Mouse (Mus musculus): ENCODE results near the gene Thtpa. TPM values are rescaled to one million over a fixed set of nuclear protein-coding genes. Genes with fewer than 3 reads are reported as not detected.

Thtpa gene
- polyA plus RNA-seq, 1 experiment from 2014 or later, result 25.6 TPM

GRCm38 (mm10) chr14:55139313-55139712 lies 44.7 kb downstream of the Thtpa start:
- Histone ChIP-seq H3K27ac (no peak overlapping the region), H3K27me3 (ENCODE audit: low read depth, poor library complexity, severe bottlenecking) (0 out of 2 replicates have a peak, but pooled peaks cover 4% of the 10 kb centered on the region), H3K4me1 (no peaks in the 10 kb centered on the region), H3K9me3 (replicated peaks) (no peaks in the 10 kb centered on the region), H3K4me3 (no peak overlapping the region), H3K36me3 (no peaks in the 10 kb centered on the region)
- WGBS, result 66% methylated on average over 7 of the region's 7 CpGs
- DNase-seq (ENCODE audit: low spot score), result no peak

GRCm38 (mm10) chr14:55146324-55146723 lies 51.7 kb downstream of the Thtpa start:
- no peak overlapping the region for H3K4me3 ChIP-seq
- H3K27me3 ChIP-seq (ENCODE audit: low read depth, poor library complexity, severe bottlenecking), result no peaks in the 10 kb centered on the region
- WGBS, result 81% methylated on average over 1 of the region's 1 CpGs
- H3K9me3 ChIP-seq (replicated peaks), result no peaks in the 10 kb centered on the region
- DNase-seq (ENCODE audit: low spot score), result no peak
- H3K27ac ChIP-seq, result no peak overlapping the region
- H3K36me3 ChIP-seq, result no peaks in the 10 kb centered on the region
- H3K4me1 ChIP-seq, result no peaks in the 10 kb centered on the region

- no peak overlapping the region; the same call in 1 of the 2 replicates for H3K27ac ChIP-seq
- no peak for DNase-seq (ENCODE audit: low spot score)
- H3K27me3 ChIP-seq (ENCODE audit: low read depth, poor library complexity, severe bottlenecking), result no peaks in the 10 kb centered on the region
- WGBS, result 87% methylated on average over 12 of the region's 12 CpGs
- no peak overlapping the region for H3K4me3 ChIP-seq
- H3K9me3 ChIP-seq (replicated peaks), result no peaks in the 10 kb centered on the region
- H3K4me1 ChIP-seq, result no peaks in the 10 kb centered on the region
- no peaks in the 10 kb centered on the region for H3K36me3 ChIP-seq
Measured at GRCm38 (mm10) chr14:55146829-55147401, 52.3 kb downstream of the Thtpa start.

- DNase-seq (ENCODE audit: low spot score), result peak; percentile 81
- no peak overlapping the region for H3K27ac ChIP-seq
- H3K9me3 ChIP-seq (replicated peaks), result no peaks in the 10 kb centered on the region
- WGBS, result 34% methylated on average over 5 of the region's 5 CpGs
- H3K4me1 ChIP-seq, result no peaks in the 10 kb centered on the region
- H3K36me3 ChIP-seq, result no peaks in the 10 kb centered on the region
- no peak overlapping the region for H3K4me3 ChIP-seq
- H3K27me3 ChIP-seq (ENCODE audit: low read depth, poor library complexity, severe bottlenecking), result no peaks in the 10 kb centered on the region
Measured at GRCm38 (mm10) chr14:55148363-55148915, 53.9 kb downstream of the Thtpa start.

Other genes with a start within 250 kb of the Thtpa start
- 17.8 and 22.6 TPM in 2 replicates for gene Homez, start 223.8 kb upstream of the Thtpa start, polyA plus RNA-seq (2016; fragmentation: Nextera tagmentation; extraction: Ambion mirVana)
- gene Ppp1r3e, start 217.2 kb upstream of the Thtpa start, polyA plus RNA-seq (2016; fragmentation: Nextera tagmentation; extraction: Ambion mirVana), result 0.08 TPM in 1 of 2 replicates, not detected in the other
- gene Bcl2l2, start 211.4 kb upstream of the Thtpa start, polyA plus RNA-seq (2016; fragmentation: Nextera tagmentation; extraction: Ambion mirVana), result 1.7 and 2.2 TPM in 2 replicates
- 0.55 TPM in 1 of 2 replicates, not detected in the other for gene Gm20521, start 211.3 kb upstream of the Thtpa start, polyA plus RNA-seq (2016; fragmentation: Nextera tagmentation; extraction: Ambion mirVana)
- 173 and 178 TPM in 2 replicates for gene Pabpn1, start 202.3 kb upstream of the Thtpa start, polyA plus RNA-seq (2016; fragmentation: Nextera tagmentation; extraction: Ambion mirVana)
- gene Slc22a17, start 181.7 kb upstream of the Thtpa start, polyA plus RNA-seq (2016; fragmentation: Nextera tagmentation; extraction: Ambion mirVana), result 31.2 and 52.7 TPM in 2 replicates
- gene Efs, start 168.7 kb upstream of the Thtpa start, polyA plus RNA-seq (2016; fragmentation: Nextera tagmentation; extraction: Ambion mirVana), result 40.2 and 53.4 TPM in 2 replicates
- 0.14 TPM in 1 of 2 replicates, not detected in the other for gene Il25, start 162.1 kb upstream of the Thtpa start, polyA plus RNA-seq (2016; fragmentation: Nextera tagmentation; extraction: Ambion mirVana)
- 0.38 and 1.2 TPM in 2 replicates for gene Cmtm5, start 158.5 kb upstream of the Thtpa start, polyA plus RNA-seq (2016; fragmentation: Nextera tagmentation; extraction: Ambion mirVana)
- 1.5 and 2.3 TPM in 2 replicates for gene Myh6, start 127.9 kb upstream of the Thtpa start, polyA plus RNA-seq (2016; fragmentation: Nextera tagmentation; extraction: Ambion mirVana)
- gene Gm17428, start 117.9 kb upstream of the Thtpa start, polyA plus RNA-seq (2016; fragmentation: Nextera tagmentation; extraction: Ambion mirVana), result not detected in 2 replicates
- gene Myh7, start 100.2 kb upstream of the Thtpa start, polyA plus RNA-seq (2016; fragmentation: Nextera tagmentation; extraction: Ambion mirVana), result 2.2 and 4.4 TPM in 2 replicates
- gene Ngdn, start 79.3 kb upstream of the Thtpa start, polyA plus RNA-seq (2016; fragmentation: Nextera tagmentation; extraction: Ambion mirVana), result 97.5 and 98.1 TPM in 2 replicates
- 4.1 and 5.6 TPM in 2 replicates for gene Zfhx2, start 2.5 kb upstream of the Thtpa start, polyA plus RNA-seq (2016; fragmentation: Nextera tagmentation; extraction: Ambion mirVana)
- 10.6 and 12.5 TPM in 2 replicates for gene Ap1g2, start 11.8 kb downstream of the Thtpa start, polyA plus RNA-seq (2016; fragmentation: Nextera tagmentation; extraction: Ambion mirVana)
- gene Jph4, start 22.2 kb downstream of the Thtpa start, polyA plus RNA-seq (2016; fragmentation: Nextera tagmentation; extraction: Ambion mirVana), result 0.03 and 0.08 TPM in 2 replicates
- not detected in 2 replicates for gene Dhrs2, start 127.2 kb downstream of the Thtpa start, polyA plus RNA-seq (2016; fragmentation: Nextera tagmentation; extraction: Ambion mirVana)

Data from limb, embryonic 10.5 days (tissue).